Mouse (Mus musculus) T-helper 1 cell (primary cell): ENCODE results near the gene Eif3k.
"Not testable (repeated sequence)": the region's sequence is repeated elsewhere in the genome, so short reads cannot be mapped to it uniquely, and the experiment has no call there.

Source experiments
- in situ Hi-C: fragments of 300-600 bp; cut with MboI, MseI; formaldehyde crosslinking; loops from one replicate; pipeline ENCODE4 v1.15.1; 2025; ENCODE audit warnings: high pct_unique_total_duplicates

The Eif3k gene

GRCm38 (mm10) chr7:28985207-28985606 is 3.5 kb upstream of the Eif3k start:
- in situ Hi-C loops = loop anchor here (5.0 to 10.0 kb wide), 2 partner anchors 52 to 1770 kb away; no protein-coding TSS in a partner anchor

- in situ Hi-C loops = loop anchor here (10.0 kb wide), 1 partner anchor 1770 kb away; no protein-coding TSS in a partner anchor
These were observed 2.8 kb upstream of the Eif3k start for GRCm38 (mm10) chr7:28984452-28984851.

- in situ Hi-C loops = loop anchor here (10.0 kb wide), 1 partner anchor 1769 kb away; no protein-coding TSS in a partner anchor
These were observed 2.2 kb upstream of the Eif3k start for GRCm38 (mm10) chr7:28983849-28984248.

- in situ Hi-C loops = loop anchor here (10.0 kb wide), 1 partner anchor 1768 kb away; no protein-coding TSS in a partner anchor
These were observed 1.5 kb upstream of the Eif3k start for GRCm38 (mm10) chr7:28983141-28983564.

GRCm38 (mm10) chr7:28982274-28983013 is 780 bp upstream of the Eif3k start:
- in situ Hi-C loops = loop anchor here (10.0 kb wide), 1 partner anchor 1768 kb away; no protein-coding TSS in a partner anchor

- in situ Hi-C loops = no loop called here
These were observed 4.1 kb downstream of the Eif3k start for GRCm38 (mm10) chr7:28977556-28977955.

- in situ Hi-C loops = no loop called here
These were observed 8.6 kb downstream of the Eif3k start for GRCm38 (mm10) chr7:28973025-28973424.

GRCm38 (mm10) chr7:28972542-28972985 is 9.1 kb downstream of the Eif3k start:
- in situ Hi-C loops = no loop called here

- in situ Hi-C loops = no loop called here
These were observed 9.8 kb downstream of the Eif3k start for GRCm38 (mm10) chr7:28971770-28972269.

GRCm38 (mm10) chr7:28971029-28971428 is 10.6 kb downstream of the Eif3k start:
- in situ Hi-C loops = no loop called here

- in situ Hi-C loops = no loop called here
These were observed 11.8 kb downstream of the Eif3k start for GRCm38 (mm10) chr7:28969672-28970394.

- in situ Hi-C loops = no loop called here
These were observed 12.4 kb downstream of the Eif3k start for GRCm38 (mm10) chr7:28969271-28969670.

- in situ Hi-C loops = not testable (repeated sequence)
These were observed 13.5 kb downstream of the Eif3k start for GRCm38 (mm10) chr7:28968120-28968519.

- in situ Hi-C loops = no loop called here
These were observed 14.7 kb downstream of the Eif3k start for GRCm38 (mm10) chr7:28966751-28967505.

GRCm38 (mm10) chr7:28966181-28966580 is 15.5 kb downstream of the Eif3k start:
- in situ Hi-C loops = no loop called here

- in situ Hi-C loops = no loop called here
These were observed 16.3 kb downstream of the Eif3k start for GRCm38 (mm10) chr7:28965346-28965840.

- in situ Hi-C loops = no loop called here
These were observed 18.2 kb downstream of the Eif3k start for GRCm38 (mm10) chr7:28963399-28963923.

GRCm38 (mm10) chr7:28961927-28962670 is 19.6 kb downstream of the Eif3k start, which contains the start of gene Actn4:
Gene Actn4, minus strand, starts transcription at chr7:28962340.
- in situ Hi-C loops = no loop called here

- in situ Hi-C loops = no loop called here
These were observed 20.1 kb downstream of the Eif3k start for GRCm38 (mm10) chr7:28961584-28961926.

- in situ Hi-C loops = no loop called here
These were observed 21.2 kb downstream of the Eif3k start for GRCm38 (mm10) chr7:28960354-28961046.
